Mouse (Mus musculus) G1E (cell line): Measurements from ENCODE around the gene Atp1b3. TPM values are rescaled to one million over a fixed set of nuclear protein-coding genes. Genes with fewer than 3 reads are reported as not detected.

ENCODE experiments used
- ATAC-seq: 2 replicates; pipeline ENCODE4 v1.8.0; 2016; ENCODE audit warnings: mild to moderate bottlenecking; ENCODE audit not compliant: insufficient number of reproducible peaks, poor library complexity, low FRiP score, severe bottlenecking; ENCODE audit errors: extremely low read depth
- DNase-seq: peaks from one replicate; pipeline ENCODE4 v3.0.0; 2012; ENCODE audit warnings: low spot score
- H3K27me3 ChIP-seq: 2 replicates; pipeline ENCODE4 v1.6.1; 2012; ENCODE audit warnings: mild to moderate bottlenecking, low read length, inconsistent platforms; ENCODE audit not compliant: insufficient read depth
- H3K36me3 ChIP-seq: replicated peaks from 2 replicates; pipeline ENCODE3; 2012; ENCODE audit warnings: mild to moderate bottlenecking, inconsistent platforms
- H3K4me1 ChIP-seq: 2 replicates; pipeline ENCODE4 v1.6.1; 2012; ENCODE audit warnings: low read depth, low read length, inconsistent platforms, mixed read lengths; ENCODE audit not compliant: insufficient read depth
- H3K4me3 ChIP-seq: 2 replicates; pipeline ENCODE4 v1.5.1; 2012; ENCODE audit warnings: low read depth, mild to moderate bottlenecking, inconsistent platforms, low read length, moderate library complexity, mixed read lengths
- H3K9me3 ChIP-seq: replicated peaks from 2 replicates; pipeline ENCODE4 v1.6.1; 2012; ENCODE audit warnings: inconsistent platforms
- CTCF ChIP-seq: IDR thresholded peaks from 2 replicates; pipeline ENCODE4 v1.5.1; 2012; ENCODE audit warnings: low read depth, low read length, inconsistent platforms, mixed read lengths
- GATA1 ChIP-seq: IDR thresholded peaks from 2 replicates; pipeline ENCODE4 v1.6.1; 2012; ENCODE audit warnings: borderline replicate concordance, low read length, inconsistent platforms, mixed read lengths
- GATA2 ChIP-seq: IDR thresholded peaks from 2 replicates; pipeline ENCODE4 v1.6.1; 2012; ENCODE audit warnings: low read depth, low read length, inconsistent platforms, borderline replicate concordance
- POLR2AphosphoS5 ChIP-seq: IDR thresholded peaks from 2 replicates; pipeline ENCODE4 v1.6.1; 2012; ENCODE audit warnings: low read depth, low read length, inconsistent platforms; ENCODE audit not compliant: insufficient replicate concordance
- TAL1 ChIP-seq: conservative IDR thresholded peaks from 2 replicates; pipeline ENCODE4 v1.6.1; 2012; ENCODE audit warnings: low read depth, low read length, inconsistent platforms, mixed read lengths
- polyA plus RNA-seq: library from polyadenylated mRNA; stranded (reverse); fragments of >175 nt; gene quantifications from 2 replicates; pipeline ENCODE4 v1.2.3, GENCODE M21; 2012
- total RNA-seq, 2 experiments: library from RNA; stranded (forward) in 1 of 2; stranded (reverse) in 1 of 2; fragments of 200-1000 nt in 1 of 2; fragments of >200 nt in 1 of 2; fragmentation: Nextera tagmentation in 1 of 2; gene quantifications; 2 replicates each; pipeline ENCODE4 v1.2.3; 2014 to 2017

The Atp1b3 gene
- total and polyA plus RNA-seq, 3 experiments: 77.8 to 89.3 (median 79.5) TPM

DNA sequence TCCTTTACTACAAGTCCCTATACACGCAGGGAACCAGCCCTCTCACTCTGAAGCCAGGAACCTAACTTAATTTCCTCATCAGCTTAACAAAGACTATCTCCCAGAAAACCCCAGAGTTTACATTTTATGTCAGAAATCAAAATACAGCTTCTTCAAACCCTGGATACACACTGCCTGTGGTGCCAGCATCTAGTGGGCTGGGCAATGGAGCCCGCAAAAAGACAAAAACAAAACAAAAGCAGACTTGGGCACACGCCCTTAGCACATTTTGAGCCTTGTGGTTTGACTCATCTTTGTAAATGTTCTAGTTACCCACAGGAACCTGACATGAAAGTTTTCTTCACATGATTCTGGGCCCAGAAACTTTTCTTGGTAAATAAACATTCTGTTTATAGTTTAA, 13.8 kb downstream of the Atp1b3 start:
- Histone ChIP-seq H3K4me1 (peaks cover 34% of the 10 kb centered on the region), H3K27me3 (no peaks in the 10 kb centered on the region), H3K36me3 (peaks cover 30% of the 10 kb centered on the region), H3K4me3 (no peak overlapping the region), H3K9me3 (no peaks in the 10 kb centered on the region)
- TF ChIP-seq POLR2AphosphoS5 (no peak), GATA1 (no peak), GATA2 (no peak), CTCF (no peak), TAL1 (no peak)
- ATAC-seq: no peak
- DNase-seq: no peak

DNA sequence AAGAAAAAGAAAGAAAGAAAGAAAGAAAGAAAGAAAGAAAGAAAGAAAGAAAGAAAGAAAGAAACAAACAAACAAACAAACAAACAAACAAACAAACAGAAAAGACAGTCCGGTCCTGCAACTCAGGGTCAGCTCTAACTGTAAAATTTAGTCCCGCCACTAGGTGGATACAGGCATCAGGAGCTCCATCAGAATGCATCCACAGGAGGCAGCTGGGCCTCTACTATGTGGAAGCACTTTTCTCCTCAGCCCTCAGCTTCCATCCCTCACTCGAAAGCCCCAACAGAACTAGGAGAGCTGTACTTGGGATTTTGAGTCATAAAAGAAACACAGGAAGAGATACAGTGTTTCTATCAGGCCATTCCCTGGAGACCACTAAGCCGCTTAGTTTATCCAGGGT, 14.2 kb downstream of the Atp1b3 start:
- peak; percentile 56; the same call in 1 of the 2 replicates for ATAC-seq
- TF ChIP-seq CTCF (0 out of 2 replicates have a peak, but pooled peaks have one; percentile 14), POLR2AphosphoS5 (no peak), GATA1 (no peak), GATA2 (no peak), TAL1 (no peak)
- H3K4me1 ChIP-seq: peaks cover 33% of the 10 kb centered on the region

DNA sequence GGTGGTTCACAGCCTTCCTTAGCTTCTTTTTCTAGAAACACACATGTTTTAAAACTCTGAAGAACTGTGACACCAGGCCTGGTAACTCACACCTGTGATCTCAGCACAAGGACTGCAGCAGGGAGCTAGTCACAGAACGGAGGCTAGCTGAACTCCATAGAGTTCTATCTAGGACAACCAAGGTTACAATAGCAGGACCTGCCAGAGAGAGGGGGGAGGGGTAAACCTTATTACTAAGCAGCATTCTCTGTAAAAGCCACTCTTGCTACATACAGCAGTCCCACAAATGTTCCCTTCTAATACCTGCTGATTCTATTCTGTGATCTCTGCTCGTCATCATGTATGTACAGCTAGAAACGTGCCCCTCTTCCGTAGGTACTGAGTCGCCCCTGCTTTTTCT, 15.4 kb downstream of the Atp1b3 start:
- Histone ChIP-seq H3K27me3 (no peaks in the 10 kb centered on the region), H3K36me3 (peaks cover 36% of the 10 kb centered on the region), H3K4me3 (no peak overlapping the region), H3K9me3 (no peaks in the 10 kb centered on the region), H3K4me1 (peaks cover 28% of the 10 kb centered on the region)
- DNase-seq: no peak
- ATAC-seq: no peak
- TF ChIP-seq GATA2: no peak
- TF ChIP-seq TAL1: no peak
- no peak for TF ChIP-seq POLR2AphosphoS5

More for the DNA sequence above, 14.2 kb downstream of the Atp1b3 start:
- Histone ChIP-seq H3K27me3 (no peaks in the 10 kb centered on the region), H3K4me3 (no peak overlapping the region), H3K9me3 (no peaks in the 10 kb centered on the region), H3K36me3 (peaks cover 30% of the 10 kb centered on the region)
- peak; percentile 47 for DNase-seq

DNA sequence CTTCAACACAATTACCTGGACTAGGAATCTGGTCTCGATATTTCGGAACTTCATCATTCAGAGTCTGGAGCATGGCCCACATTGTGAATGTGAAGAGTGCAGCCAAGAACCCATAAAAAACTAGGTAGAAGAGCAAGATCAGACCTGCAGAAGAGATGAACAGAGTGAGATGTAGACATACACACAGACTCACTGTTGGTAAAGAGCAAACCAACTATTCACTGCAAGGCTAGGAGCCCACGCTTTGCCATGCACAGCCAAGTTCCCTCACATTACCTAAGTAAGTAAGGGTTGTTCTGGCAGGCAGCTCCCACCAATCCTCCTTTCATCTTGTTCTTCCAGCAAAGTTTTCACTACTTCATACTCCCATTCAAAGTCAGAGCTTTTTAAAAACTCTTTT, 18.5 kb downstream of the Atp1b3 start:
- Histone ChIP-seq H3K4me1 (peaks cover 14% of the 10 kb centered on the region; the same call in 1 of the 2 replicates), H3K27me3 (no peaks in the 10 kb centered on the region), H3K36me3 (peaks cover 52% of the 10 kb centered on the region), H3K9me3 (no peaks in the 10 kb centered on the region), H3K4me3 (no peak overlapping the region)
- DNase-seq (no peak), ATAC-seq (no peak)
- TF ChIP-seq GATA1 (no peak), POLR2AphosphoS5 (no peak), GATA2 (no peak), CTCF (no peak), TAL1 (no peak)

DNA sequence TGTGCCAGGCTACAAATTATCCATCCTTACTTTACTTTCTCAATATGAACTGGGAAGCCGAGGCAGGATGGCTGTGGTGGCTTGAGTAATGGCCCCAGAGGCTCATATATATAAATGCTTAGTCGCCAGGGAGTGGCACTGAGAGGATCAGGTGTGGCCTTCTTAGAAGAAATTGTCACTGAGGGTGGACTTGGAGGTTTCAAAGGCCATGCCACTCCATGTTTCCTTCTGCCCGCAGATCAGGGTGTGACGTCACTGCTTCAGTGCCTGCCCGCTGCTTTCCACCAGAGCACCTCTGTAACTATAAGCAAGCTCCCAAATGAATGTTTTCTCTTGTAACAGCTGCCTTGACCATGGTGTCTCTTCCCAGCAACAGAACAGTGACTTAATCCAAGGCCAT, 33.1 kb downstream of the Atp1b3 start:
- Histone ChIP-seq H3K36me3 (peaks cover 52% of the 10 kb centered on the region), H3K27me3 (peaks cover 3% of the 10 kb centered on the region; the same call in 1 of the 2 replicates), H3K4me1 (peaks cover 4% of the 10 kb centered on the region; the same call in 1 of the 2 replicates), H3K9me3 (no peaks in the 10 kb centered on the region), H3K4me3 (no peak overlapping the region)
- TF ChIP-seq CTCF (no peak), GATA2 (no peak), GATA1 (no peak), TAL1 (no peak), POLR2AphosphoS5 (no peak)
- ATAC-seq (no peak), DNase-seq (no peak)

DNA sequence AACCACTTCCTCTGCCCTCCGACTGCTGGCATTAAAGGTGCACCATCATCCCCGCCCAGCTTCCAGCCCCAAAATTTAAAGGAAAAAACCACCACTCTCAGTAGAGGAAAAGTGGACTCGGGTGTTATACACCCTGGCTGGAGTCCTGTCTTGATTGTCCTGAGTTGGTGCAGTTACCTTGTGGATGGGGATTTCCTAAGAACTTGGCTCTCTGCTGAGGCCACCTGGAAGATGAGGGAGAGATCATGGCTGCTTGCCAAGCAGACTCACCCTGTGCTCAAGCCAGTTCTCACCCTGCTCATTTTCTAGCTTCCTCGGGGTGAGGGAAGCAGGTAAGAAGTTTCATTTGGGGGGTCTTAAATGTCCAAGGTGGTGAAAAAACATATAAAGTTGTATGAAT, 36.0 kb downstream of the Atp1b3 start:
- Histone ChIP-seq H3K4me3 (no peak overlapping the region), H3K36me3 (peaks cover 34% of the 10 kb centered on the region), H3K9me3 (no peaks in the 10 kb centered on the region), H3K27me3 (peaks cover 3% of the 10 kb centered on the region; the same call in 1 of the 2 replicates), H3K4me1 (peaks cover 4% of the 10 kb centered on the region; the same call in 1 of the 2 replicates)
- TF ChIP-seq GATA1: no peak
- TF ChIP-seq TAL1: no peak
- TF ChIP-seq CTCF: no peak
- no peak for TF ChIP-seq GATA2
- no peak for TF ChIP-seq POLR2AphosphoS5
- ATAC-seq: no peak
- DNase-seq: no peak

DNA sequence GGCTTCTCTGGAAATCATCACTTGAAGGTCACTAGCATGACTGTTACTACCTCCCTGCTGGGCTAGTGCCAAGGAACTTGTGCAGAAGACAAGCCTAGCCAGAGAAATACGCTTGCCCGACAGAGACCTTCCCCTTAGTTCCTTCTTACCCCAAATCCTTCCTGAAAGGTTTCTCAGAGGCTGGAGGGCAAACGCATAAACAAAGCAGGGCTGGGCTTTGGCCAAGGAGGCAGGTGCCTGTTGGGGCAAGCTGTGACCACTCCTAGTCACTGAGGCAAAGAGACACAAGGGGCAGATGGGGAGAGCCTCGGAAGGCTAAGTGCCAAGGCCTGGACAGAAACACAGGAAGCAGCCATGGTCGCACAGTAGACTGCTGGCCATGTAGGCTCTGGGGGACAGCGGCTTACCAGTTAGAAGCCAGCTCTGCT, 37.7 kb downstream of the Atp1b3 start:
- no peak for ATAC-seq
- peaks cover 30% of the 10 kb centered on the region for H3K36me3 ChIP-seq
- TF ChIP-seq POLR2AphosphoS5 (no peak), CTCF (no peak), GATA2 (no peak), GATA1 (no peak), TAL1 (no peak)
- no peak overlapping the region for H3K4me3 ChIP-seq
- H3K4me1 ChIP-seq: peaks cover 3% of the 10 kb centered on the region; the same call in 1 of the 2 replicates
- no peak for DNase-seq
- H3K9me3 ChIP-seq: no peaks in the 10 kb centered on the region
- H3K27me3 ChIP-seq: peaks cover 3% of the 10 kb centered on the region; the same call in 1 of the 2 replicates
